Mouse (Mus musculus): ENCODE measurements around the gene Prh1. TPM values are rescaled to one million over a fixed set of nuclear protein-coding genes. Genes with fewer than 3 reads are reported as not detected.
"Not testable (repeated sequence)": the region's sequence is repeated elsewhere in the genome, so short reads cannot be mapped to it uniquely, and the experiment has no call there.

Gene Prh1
- not detected in 2 replicates for polyA plus RNA-seq (2012; rRNA removed)

DNA sequence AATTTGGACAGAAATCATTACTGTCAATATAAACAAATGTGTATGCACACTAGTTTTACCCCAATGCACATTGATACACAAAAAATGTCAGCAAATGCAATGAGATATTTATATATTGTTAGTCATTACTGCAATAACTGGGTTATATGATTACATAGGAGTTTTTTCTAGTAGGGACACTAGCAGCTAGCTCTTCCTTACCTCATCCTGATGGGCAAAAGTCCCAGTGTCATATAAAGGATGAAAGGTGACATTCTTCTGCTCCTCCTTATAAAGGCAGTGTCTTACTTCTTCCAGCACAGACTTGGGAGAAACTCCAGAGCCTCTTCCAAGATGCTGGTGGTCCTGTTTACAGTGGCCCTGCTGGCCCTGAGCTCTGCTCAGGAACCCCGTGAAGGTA, at the start of gene Prh1:
Gene Prh1 (plus strand): TSS at position 301 of the 400 bp plus-strand sequence.
- DNase-seq (ENCODE audit: low read depth in 1 of 2, low spot score in 2 of 2); H3K4me3 ChIP-seq (ENCODE audit: extremely low read depth, insufficient read depth, insufficient read length); H3K27me3 ChIP-seq (ENCODE audit: control insufficient read depth, insufficient read depth, low read length); H3K27ac ChIP-seq (ENCODE audit: insufficient read depth, low read length); H3K36me3 ChIP-seq (ENCODE audit: control insufficient read depth, insufficient read depth, low read length); H3K4me1 ChIP-seq (ENCODE audit: control insufficient read depth, insufficient read depth, insufficient read length): not testable (repeated sequence)
- WGBS, result 84% methylated on average over 1 of the region's 1 CpGs

GRCm38 (mm10) chr6:132595613-132596012, 26.0 kb downstream of the Prh1 start, which contains the start of gene Prp2:
Gene Prp2, plus strand, starts transcription at chr6:132595913.
- not testable (repeated sequence) for H3K4me3 ChIP-seq (ENCODE audit: extremely low read depth, insufficient read depth, insufficient read length); H3K27me3 ChIP-seq (ENCODE audit: control insufficient read depth, insufficient read depth, low read length); H3K36me3 ChIP-seq (ENCODE audit: control insufficient read depth, insufficient read depth, low read length); DNase-seq (ENCODE audit: low read depth in 1 of 2, low spot score in 2 of 2); H3K4me1 ChIP-seq (ENCODE audit: control insufficient read depth, insufficient read depth, insufficient read length); H3K27ac ChIP-seq (ENCODE audit: insufficient read depth, low read length)
- WGBS, result 67% methylated on average over 2 of the region's 2 CpGs

Other genes with a start within 250 kb of the Prh1 start
- gene Gm8882, start 205.7 kb upstream of the Prh1 start, polyA plus RNA-seq (2012; rRNA removed), result not detected in 2 replicates
- gene Prp2, start 26.1 kb downstream of the Prh1 start, polyA plus RNA-seq (2012; rRNA removed), result not detected in 2 replicates
- gene A630073D07Rik, start 81.7 kb downstream of the Prh1 start, polyA plus RNA-seq (2012; rRNA removed), result not detected in 2 replicates
- gene Tas2r120, start 87.1 kb downstream of the Prh1 start, polyA plus RNA-seq (2012; rRNA removed), result not detected in 2 replicates
- gene Tas2r121, start 131.2 kb downstream of the Prh1 start, polyA plus RNA-seq (2012; rRNA removed), result not detected in 2 replicates
- not detected in 2 replicates for gene Tas2r122, start 142.1 kb downstream of the Prh1 start, polyA plus RNA-seq (2012; rRNA removed)
- gene Tas2r115, start 168.2 kb downstream of the Prh1 start, polyA plus RNA-seq (2012; rRNA removed), result not detected in 2 replicates
- gene Tas2r124, start 184.9 kb downstream of the Prh1 start, polyA plus RNA-seq (2012; rRNA removed), result not detected in 2 replicates
- gene Tas2r102, start 192.3 kb downstream of the Prh1 start, polyA plus RNA-seq (2012; rRNA removed), result not detected in 2 replicates
- not detected in 2 replicates for gene Tas2r136, start 208.4 kb downstream of the Prh1 start, polyA plus RNA-seq (2012; rRNA removed)
- not detected in 2 replicates for gene Tas2r117, start 233.0 kb downstream of the Prh1 start, polyA plus RNA-seq (2012; rRNA removed)

Data from spleen, adult 2 months (tissue).